Mouse (Mus musculus) kidney, postnatal 36 days (tissue): ENCODE results near the gene Dync1h1.
A peak's percentile ranks its signal among the peaks of the same experiment; 100 is the strongest.
"Not testable (repeated sequence)": the region's sequence is repeated elsewhere in the genome, so short reads cannot be mapped to it uniquely, and the experiment has no call there.

Experiments
- DNase-seq, 2 experiments: peaks; one replicate each; pipeline ENCODE4 v3.0.0; 2021 to 2022; ENCODE audit warnings: mixed read lengths in 2 of 2

Gene Dync1h1

GRCm38 (mm10) chr12:110696975-110697400 is 95.7 kb downstream of the Dync1h1 start:
- DNase-seq: no peak

GRCm38 (mm10) chr12:110697457-110697856 is 96.2 kb downstream of the Dync1h1 start:
- DNase-seq: no peak

DNA sequence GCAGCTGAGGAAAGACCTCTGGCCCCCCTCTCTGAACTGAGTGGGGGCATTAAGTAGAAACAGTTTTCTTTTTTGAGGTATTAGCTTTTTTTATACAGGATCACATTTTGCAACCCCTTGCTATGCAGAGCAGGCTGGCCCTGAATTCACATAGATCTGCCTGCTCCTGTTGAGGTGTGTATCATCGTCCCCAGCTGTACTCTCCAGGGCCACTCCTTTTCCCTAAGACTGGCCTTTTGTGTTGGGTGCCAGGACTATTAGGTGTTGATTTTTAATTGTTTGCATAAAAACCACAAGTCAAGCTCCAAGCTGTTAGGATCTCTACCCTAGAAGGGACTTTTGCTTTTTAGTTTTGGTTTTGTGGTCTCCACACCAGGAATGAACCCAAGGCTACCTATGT is 96.8 kb downstream of the Dync1h1 start:
- DNase-seq: no peak

DNA sequence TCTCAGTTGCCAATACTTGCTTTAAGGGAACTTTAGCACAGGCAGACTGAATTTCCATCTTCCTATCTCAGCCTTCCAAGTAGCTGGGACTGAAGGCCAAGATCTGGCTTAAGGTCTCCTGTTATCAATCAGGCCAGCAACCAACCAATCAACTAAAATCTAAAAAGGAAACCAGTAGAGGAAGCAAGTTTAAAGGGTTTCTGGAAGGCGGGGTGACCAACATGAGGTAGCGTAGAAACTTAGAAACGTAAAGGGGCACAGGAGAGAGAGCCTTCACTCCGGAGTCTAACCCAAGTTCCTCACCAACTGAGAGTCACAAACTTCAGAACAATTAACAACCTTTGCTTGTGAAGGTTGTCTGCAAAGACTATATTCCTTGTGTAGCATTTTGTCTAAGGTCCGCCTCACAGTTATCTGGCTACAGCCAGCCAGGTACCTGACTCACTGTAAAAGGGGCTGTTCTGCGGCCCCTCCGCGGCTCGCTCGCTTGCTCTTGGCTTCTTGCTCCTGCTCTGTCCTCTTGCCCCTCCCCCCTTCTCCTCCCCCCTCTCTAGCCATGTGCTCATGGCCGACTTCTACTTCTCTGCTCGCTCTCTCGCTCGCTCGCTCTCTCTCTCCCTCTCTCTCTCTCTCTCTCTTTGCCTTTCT is 97.4 kb downstream of the Dync1h1 start:
- DNase-seq: no peak

DNA sequence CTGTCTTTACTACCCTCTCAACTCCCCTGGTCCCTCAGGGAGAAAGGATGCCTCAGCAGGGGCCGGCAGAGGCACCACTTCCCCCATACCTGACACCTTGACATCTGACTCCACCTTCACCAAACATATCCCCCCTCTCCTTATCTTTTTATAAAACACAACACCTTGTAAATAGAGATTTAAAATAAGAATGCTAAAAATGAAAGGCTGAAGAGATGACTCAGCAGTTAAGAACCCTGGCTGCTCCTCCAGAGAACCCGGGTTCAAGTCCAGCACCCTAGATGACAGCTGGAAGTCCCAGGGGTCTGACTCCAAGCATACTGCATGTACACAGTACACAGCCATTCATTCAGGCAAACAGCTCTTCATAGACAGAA is 97.9 kb downstream of the Dync1h1 start:
- DNase-seq: no peak

- no peak for DNase-seq
These were observed 99.5 kb downstream of the Dync1h1 start for GRCm38 (mm10) chr12:110700730-110701129.

DNA sequence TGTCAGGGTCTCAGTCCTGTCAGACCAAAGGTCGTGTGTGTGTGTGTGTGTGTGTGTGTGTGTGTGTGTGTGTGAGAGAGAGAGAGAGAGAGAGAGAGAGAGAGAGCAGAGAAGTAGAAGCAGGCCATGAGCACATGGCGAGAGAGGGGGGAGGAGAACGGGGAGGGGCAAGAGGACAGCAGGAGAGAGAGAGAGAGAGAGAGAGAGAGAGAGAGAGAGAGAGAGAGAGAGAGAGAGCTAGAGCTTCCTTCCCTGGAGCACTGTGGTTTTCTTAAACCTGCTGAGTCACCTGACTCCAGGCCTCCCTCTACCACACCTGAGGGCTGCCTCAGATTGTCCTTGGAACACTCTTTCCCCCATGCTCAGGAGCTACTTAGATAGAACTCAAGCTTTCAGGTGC is 100.1 kb downstream of the Dync1h1 start:
- DNase-seq: peak; percentile 20 to 57

GRCm38 (mm10) chr12:110702556-110702955 is 101.3 kb downstream of the Dync1h1 start, which contains the start of gene Hsp90aa1:
Hsp90aa1 (minus strand) TSS chr12:110702728.
- no peak for DNase-seq

- peak; percentile 84 to 94 for DNase-seq
These were observed 101.8 kb downstream of the Dync1h1 start for GRCm38 (mm10) chr12:110703008-110703471.

GRCm38 (mm10) chr12:110703682-110704081 is 102.4 kb downstream of the Dync1h1 start:
- no peak for DNase-seq

DNA sequence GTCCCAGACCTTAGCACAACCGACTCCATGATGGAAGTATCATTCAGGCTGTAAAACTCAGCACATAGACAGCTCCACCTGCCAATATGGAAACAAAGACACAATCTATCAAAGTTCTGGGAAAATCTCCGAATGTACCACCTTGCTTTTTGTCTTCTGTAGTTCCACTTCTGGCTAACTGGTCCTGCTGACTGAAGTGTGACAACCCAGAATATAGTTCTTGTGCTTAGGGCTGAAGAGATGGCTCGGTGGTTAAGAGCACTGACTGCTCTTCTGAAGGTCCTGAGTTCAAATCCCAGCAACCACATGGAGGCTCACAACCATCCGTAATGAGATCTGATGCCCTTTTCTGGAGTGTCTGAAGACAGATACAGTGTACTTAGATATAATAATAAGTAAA is 104.2 kb downstream of the Dync1h1 start:
- not testable (repeated sequence) for DNase-seq

DNA sequence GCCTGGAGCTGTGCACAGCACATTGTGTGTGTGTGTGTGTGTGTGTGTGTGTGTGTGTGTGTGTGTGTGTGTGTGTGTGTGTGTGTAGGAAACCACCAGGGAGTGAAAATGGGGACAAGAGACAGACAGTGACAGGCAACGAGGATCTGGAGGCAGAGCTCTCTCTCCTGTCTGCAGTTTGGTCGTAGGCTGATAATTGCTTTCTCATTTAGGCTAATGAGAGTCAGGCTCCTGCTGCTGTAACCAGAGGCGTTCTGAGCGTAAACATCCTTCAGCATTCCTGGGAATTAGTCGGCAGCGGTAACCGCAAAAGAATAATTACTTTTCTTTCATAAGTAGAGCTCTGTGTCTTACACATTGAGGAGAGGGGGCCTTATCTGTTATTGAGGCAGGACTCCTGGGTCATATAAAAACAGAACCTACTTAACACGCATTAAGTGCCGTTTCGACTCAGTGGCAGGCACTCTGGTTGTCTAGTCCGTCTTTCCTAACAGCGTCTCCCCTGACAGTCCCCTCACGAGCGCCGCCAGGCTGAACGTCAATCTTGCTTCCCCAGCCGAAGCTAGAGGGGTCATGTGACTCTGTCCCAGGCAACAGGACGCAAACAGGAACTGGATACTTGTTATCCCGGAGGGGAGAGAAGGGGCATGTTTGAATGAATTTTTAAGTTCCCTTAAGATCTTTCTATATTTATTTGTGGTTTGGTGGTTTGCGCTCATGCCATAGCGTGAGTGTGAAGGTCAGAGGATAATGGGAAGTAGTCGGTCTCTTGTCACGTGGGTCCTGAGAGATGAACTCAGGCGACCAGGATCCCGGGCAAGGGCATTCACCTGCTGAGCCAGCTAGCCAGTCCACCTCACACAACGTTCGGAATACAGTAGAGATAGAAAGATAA is 105.3 kb downstream of the Dync1h1 start:
- peak; percentile 67 to 76 for DNase-seq

- DNase-seq: no peak
These were observed 106.2 kb downstream of the Dync1h1 start for GRCm38 (mm10) chr12:110707451-110707850.

- no peak for DNase-seq
These were observed 110.0 kb downstream of the Dync1h1 start for GRCm38 (mm10) chr12:110711270-110711669.

DNA sequence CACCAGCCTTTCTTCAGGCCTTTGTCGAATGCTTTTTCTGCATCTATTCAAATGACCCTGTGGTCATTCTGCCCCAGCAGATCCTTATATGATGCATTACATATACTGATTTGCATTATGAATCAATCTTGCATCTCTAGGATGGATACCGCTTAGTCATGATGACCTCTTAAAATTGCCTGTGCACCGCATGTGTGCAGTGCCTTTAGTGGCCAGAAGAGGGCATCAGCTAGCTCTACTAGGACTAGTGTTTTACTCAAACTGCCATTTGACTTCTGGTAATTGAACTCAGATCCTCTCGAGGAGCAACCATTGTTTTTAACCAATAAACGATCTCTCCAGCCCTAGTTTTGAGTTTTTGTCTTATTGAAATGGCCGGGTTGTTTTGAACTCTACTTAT is 112.5 kb downstream of the Dync1h1 start:
- DNase-seq: peak in 1 of 2 experiments; percentile 29

- DNase-seq: no peak
These were observed 113.0 kb downstream of the Dync1h1 start for GRCm38 (mm10) chr12:110714215-110714614.

DNA sequence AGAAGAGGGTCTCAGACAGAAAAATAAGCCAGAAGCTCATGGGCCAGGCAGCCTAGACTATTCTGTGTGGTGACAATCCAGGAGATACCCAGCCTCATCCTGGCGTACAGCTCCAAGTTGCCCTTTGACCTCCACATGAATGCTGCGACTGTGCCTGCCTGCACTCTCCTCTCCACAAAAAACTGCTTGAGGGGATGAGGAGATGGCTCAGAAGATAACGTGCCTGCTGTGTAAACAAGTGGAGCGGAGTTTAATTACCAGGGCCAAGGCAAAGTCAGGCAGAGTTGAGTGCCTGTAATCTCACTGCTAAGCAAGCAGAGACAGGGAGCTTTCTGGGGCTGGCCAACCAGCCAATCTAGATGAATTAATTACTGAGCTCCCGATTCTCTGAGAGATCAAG is 114.8 kb downstream of the Dync1h1 start:
- DNase-seq: no peak
